Mouse (Mus musculus) naive thymus-derived CD4-positive, alpha-beta T cell, adult 2 months (primary cell): ENCODE results near the gene Brcc3.

ENCODE experiments used
- DNase-seq: peaks from one replicate; pipeline ENCODE4 v3.0.0-alpha.2; 2011; ENCODE audit warnings: low read depth

Gene Brcc3

DNA sequence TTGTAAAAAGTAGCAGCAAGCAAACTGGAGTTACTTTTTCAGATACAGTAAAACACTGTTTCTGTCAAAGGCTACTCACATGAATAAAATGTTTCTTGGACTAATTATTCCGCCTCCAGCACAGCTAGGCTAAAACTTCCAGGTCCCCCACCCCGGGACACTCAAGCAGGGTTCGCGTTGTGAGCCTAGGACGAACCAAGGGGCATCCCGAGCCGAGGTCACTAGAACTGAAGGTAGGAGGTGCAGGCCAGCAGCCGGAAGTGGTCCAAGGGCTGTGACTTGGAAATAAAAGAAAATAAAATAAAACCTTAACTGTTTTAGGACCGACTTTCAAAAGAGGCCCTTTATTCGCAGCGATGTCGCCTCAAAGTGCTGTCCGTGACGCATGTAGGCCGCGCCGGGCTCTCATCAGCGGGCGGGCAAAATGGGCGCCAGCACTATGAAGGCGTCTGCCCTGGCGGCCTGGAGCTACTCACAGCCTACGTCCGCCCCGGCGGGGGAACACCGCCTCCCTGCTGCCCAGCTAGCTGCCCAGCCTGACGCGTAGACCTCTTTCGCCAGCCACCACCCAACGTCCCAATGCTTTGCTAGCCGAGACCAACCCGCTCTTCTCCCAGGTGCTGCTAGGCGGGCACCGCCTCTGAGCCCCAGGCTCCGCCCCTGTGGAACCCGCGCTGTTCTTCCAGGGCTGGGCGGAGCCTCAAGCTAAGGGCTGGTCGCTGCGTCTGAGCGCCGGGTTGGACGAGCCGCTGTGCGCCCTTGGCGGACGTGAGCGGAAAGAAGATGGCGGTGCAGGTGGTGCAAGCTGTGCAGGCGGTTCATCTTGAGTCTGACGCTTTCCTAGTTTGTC, at the start of gene Brcc3, which contains the start of the genes Cmc4 and Mtcp1:
Gene Brcc3, plus strand, starts transcription at position 693 of the 850 bp plus-strand sequence.
Gene Cmc4, minus strand, starts transcription at position 649 of the 850 bp plus-strand sequence.
Gene Mtcp1, minus strand, starts transcription at position 653 of the 850 bp plus-strand sequence.
- DNase-seq, result peak; percentile 92

DNA sequence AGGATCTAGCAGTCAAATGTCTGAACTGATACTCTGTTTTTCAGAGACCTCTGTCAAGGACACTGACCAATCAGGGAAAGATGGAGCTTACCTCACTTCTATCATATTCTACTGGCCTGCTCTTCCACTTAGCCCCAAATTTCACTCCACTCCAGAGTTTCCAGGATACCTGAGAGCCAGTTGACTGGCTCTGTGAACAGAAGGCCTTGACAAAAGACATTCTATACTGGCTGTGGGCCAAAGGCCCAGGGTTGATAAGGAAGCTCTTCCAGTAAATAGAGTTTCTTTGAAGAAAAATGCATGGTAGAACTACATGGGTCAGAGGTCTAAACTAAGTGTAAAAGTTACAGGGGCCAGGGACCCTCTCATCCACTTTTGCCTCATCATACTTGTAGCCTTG, 46.2 kb upstream of the Brcc3 start:
- DNase-seq, result no peak

- no peak for DNase-seq
These were observed 43.6 kb upstream of the Brcc3 start for GRCm38 (mm10) chrX:75372666-75373425.

DNA sequence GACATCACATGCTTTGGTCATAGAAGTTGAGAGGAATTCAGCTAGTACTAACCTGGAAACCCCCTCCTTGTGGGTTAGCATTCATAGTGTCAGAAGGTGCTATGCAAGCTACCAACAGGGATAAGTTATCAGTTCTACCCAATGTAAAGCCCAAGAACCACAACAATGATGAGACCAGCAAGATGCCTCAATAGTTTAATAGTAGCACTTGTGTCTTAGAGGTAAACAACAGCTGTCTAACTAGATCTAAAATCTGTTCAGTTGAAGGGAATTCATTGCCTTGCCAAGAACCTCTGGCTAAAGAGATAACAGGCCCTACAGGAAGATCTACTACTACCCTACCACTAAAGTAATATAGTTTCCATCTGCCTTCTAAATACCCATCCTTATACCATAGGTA, 39.6 kb upstream of the Brcc3 start:
- DNase-seq, result no peak

GRCm38 (mm10) chrX:75381176-75381575, 35.3 kb upstream of the Brcc3 start:
- no peak for DNase-seq

- DNase-seq, result no peak
These were observed 34.7 kb upstream of the Brcc3 start for GRCm38 (mm10) chrX:75381699-75382098.

- DNase-seq, result peak; percentile 84
These were observed 34.1 kb upstream of the Brcc3 start, which contains the start of the genes Fundc2 and F8 for GRCm38 (mm10) chrX:75382195-75382771. Gene Fundc2, plus strand, starts transcription at chrX:75382399. Gene F8, minus strand, starts transcription at chrX:75382615.

GRCm38 (mm10) chrX:75399471-75399870, 17.0 kb upstream of the Brcc3 start:
- DNase-seq, result no peak

DNA sequence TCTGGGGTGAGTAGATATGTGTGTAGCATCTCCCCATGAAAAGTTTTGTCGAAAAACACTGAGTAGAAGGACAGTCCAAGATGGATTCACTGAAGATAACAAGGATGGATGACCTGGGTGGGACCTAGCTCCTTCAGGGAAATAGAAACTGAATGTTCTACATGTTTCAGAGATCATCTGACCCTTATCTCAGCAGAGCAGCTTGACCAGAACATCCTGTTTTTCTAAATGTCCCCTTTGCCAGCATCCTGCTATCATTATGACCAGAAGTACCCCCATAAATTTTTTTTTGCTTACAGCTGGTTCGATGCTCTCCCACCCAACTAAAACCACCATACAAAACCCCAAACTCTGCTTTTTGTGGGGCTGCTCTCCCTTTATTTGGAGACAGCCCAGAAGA, 13.8 kb upstream of the Brcc3 start:
- no peak for DNase-seq

DNA sequence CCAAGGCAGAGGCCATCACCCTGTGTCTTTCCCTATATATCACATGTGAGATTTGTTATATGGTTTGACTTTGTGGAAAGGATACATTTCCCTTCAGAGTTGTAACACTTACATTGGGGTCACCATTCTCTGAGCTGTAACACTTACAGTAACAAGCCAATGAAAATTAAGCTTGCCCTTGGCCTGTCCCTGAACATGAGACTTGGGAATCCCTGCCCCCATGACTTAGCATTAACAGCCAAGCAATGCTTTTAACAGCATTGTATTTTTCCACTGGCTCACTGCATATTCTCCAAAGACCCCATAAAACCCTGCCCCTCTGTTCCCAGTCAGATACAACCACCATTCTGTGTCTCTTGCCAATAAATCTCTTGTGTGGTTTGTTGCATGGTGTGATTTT, 13.1 kb upstream of the Brcc3 start:
- no peak for DNase-seq

DNA sequence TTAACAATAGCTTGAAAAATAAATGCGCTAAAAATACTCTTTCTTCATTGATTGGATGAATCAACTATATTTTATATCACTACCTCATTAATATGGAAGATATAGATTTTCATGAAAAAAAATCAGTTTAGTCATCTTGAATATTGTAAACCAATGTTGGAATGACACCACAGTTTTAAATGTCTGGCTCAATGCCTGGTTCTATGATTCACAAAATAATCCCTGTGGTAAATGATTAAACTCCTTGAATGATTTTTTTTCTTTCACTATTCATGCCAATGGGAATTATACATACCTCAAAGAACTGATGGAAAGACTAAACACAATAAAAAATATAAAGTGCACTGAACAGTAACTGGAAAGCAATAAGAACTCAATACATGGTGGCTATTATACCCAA, 6.7 kb upstream of the Brcc3 start:
- no peak for DNase-seq

GRCm38 (mm10) chrX:75454597-75454996, 38.2 kb downstream of the Brcc3 start:
- DNase-seq, result no peak

DNA sequence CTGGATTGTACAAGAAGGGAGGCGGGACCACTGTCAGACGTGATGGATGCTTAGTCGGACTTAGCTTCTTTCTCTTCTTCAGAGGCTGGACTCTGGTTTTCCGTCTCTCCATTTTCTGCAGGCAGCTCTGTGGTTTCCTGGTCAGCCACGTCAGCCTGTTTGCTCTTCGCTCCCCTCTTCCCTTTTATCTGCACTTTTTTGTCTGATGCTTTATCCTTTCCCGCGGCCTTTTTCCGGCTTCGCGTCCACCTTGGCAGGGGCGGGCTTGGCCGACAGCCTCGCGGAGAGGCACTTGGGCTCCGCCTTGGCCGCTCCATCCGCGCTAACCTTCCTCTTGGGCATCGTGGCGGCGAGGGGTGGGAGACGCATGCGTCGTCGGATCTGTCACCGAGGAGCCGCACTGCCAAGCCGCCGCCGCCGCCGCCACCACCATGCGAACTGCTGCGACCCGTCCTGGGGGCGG, 58.8 kb downstream of the Brcc3 start:
- DNase-seq, result peak; percentile 12

GRCm38 (mm10) chrX:75489886-75490285, 73.5 kb downstream of the Brcc3 start:
- DNase-seq, result no peak
